Mouse (Mus musculus): Measurements from ENCODE around the gene Serpina10.

GRCm38 (mm10) chr12:103676039-103676438, 44.8 kb upstream of the Serpina10 start, which contains the start of gene Serpina16:
- TF ChIP-seq POLR2A (IDR thresholded peaks at IDR 0.05; ENCODE audit: low read depth, low read length) (no peak), MAFK (IDR thresholded peaks at IDR 0.05; ENCODE audit: insufficient replicate concordance, low read length) (no peak), CTCF (conservative IDR thresholded peaks at IDR 0.05 in 1 of 2, IDR thresholded peaks at IDR 0.05 in 1 of 2; ENCODE audit: low read depth in 2 of 2, low read length in 2 of 2) (no peak), ZMIZ1 (IDR thresholded peaks at IDR 0.05; ENCODE audit: low read depth, low read length) (no peak), JUND (conservative IDR thresholded peaks at IDR 0.05; ENCODE audit: low read depth, low read length) (no peak), EP300 (IDR thresholded peaks at IDR 0.05; ENCODE audit: low read length) (no peak), PAX5 (IDR thresholded peaks at IDR 0.05; ENCODE audit: low read length) (no peak)

Data from CH12.LX (cell line).